Mouse (Mus musculus) granulocyte monocyte progenitor cell, adult 5-6 weeks (primary cell): ENCODE results near the gene Myh7. TPM values are rescaled to one million over a fixed set of nuclear protein-coding genes. Genes with fewer than 3 reads are reported as not detected.
A peak's percentile ranks its signal among the peaks of the same experiment; 100 is the strongest.
"Not testable (repeated sequence)": the region's sequence is repeated elsewhere in the genome, so short reads cannot be mapped to it uniquely, and the experiment has no call there.

Experiments
- ATAC-seq: replicated peaks from 2 replicates; pipeline ENCODE4 v1.8.0; 2016; ENCODE audit warnings: mild to moderate bottlenecking, moderate TSS enrichment, inconsistent platforms; ENCODE audit not compliant: poor library complexity, severe bottlenecking
- total RNA-seq, 2 experiments: library from RNA; stranded (forward) in 1 of 2; stranded (reverse) in 1 of 2; fragments of 200-712, 200-1000 nt in 1 of 2; fragments of >200 nt in 1 of 2; fragmentation: Nextera tagmentation in 1 of 2; gene quantifications; 2 replicates each; pipeline ENCODE4 v1.2.3; 2014 to 2017

Myh7 gene
- total RNA-seq (2014; fragmentation: Nextera tagmentation) (not detected in 2 replicates), total RNA-seq (2017) (not detected in 2 replicates)

- no peak for ATAC-seq
These were observed at the start of gene Myh7 for GRCm38 (mm10) chr14:54994136-54994868. Gene Myh7, minus strand, starts transcription at chr14:54994626.

- not testable (repeated sequence) for ATAC-seq
These were observed 49.3 kb upstream of the Myh7 start for GRCm38 (mm10) chr14:55043694-55044093.

- ATAC-seq = no peak
These were observed 38.3 kb upstream of the Myh7 start for GRCm38 (mm10) chr14:55032695-55033225.

- peak; percentile 62 for ATAC-seq
These were observed 34.7 kb upstream of the Myh7 start for GRCm38 (mm10) chr14:55029034-55029698.

GRCm38 (mm10) chr14:55028333-55028835 lies 34.0 kb upstream of the Myh7 start:
- ATAC-seq = no peak

GRCm38 (mm10) chr14:55027653-55028052 lies 33.2 kb upstream of the Myh7 start:
- no peak for ATAC-seq

- ATAC-seq = no peak; the same call in 1 of the 2 replicates
These were observed 32.8 kb upstream of the Myh7 start for GRCm38 (mm10) chr14:55027251-55027650.

GRCm38 (mm10) chr14:55025527-55025926 lies 31.1 kb upstream of the Myh7 start:
- ATAC-seq = no peak

GRCm38 (mm10) chr14:55024236-55024635 lies 29.8 kb upstream of the Myh7 start:
- ATAC-seq = peak; percentile 30; the same call in 1 of the 2 replicates

GRCm38 (mm10) chr14:55023011-55023410 lies 28.6 kb upstream of the Myh7 start:
- ATAC-seq = no peak

GRCm38 (mm10) chr14:55020394-55020793 lies 26.0 kb upstream of the Myh7 start:
- ATAC-seq = no peak

- ATAC-seq = no peak
These were observed 22.4 kb upstream of the Myh7 start for GRCm38 (mm10) chr14:55016876-55017275.

GRCm38 (mm10) chr14:55015767-55016111 lies 21.3 kb upstream of the Myh7 start:
- peak; percentile 26 for ATAC-seq

- peak; percentile 89 for ATAC-seq
These were observed 20.8 kb upstream of the Myh7 start, which contains the start of gene Ngdn for GRCm38 (mm10) chr14:55014991-55015766. Gene Ngdn, plus strand, starts transcription at chr14:55015454.

- ATAC-seq = peak; percentile 45
These were observed 20.2 kb upstream of the Myh7 start for GRCm38 (mm10) chr14:55014591-55014990.

GRCm38 (mm10) chr14:55011116-55011515 lies 16.7 kb upstream of the Myh7 start:
- no peak for ATAC-seq

GRCm38 (mm10) chr14:55008417-55008816 lies 14.0 kb upstream of the Myh7 start:
- ATAC-seq = no peak

- ATAC-seq = no peak
These were observed 12.9 kb upstream of the Myh7 start for GRCm38 (mm10) chr14:55007120-55007908.

GRCm38 (mm10) chr14:55006541-55006940 lies 12.1 kb upstream of the Myh7 start:
- ATAC-seq = no peak

- no peak for ATAC-seq
These were observed 11.5 kb upstream of the Myh7 start for GRCm38 (mm10) chr14:55005967-55006366.
